Mouse (Mus musculus) fibroblast of lung, adult 2 months (primary cell): ENCODE data around the gene Stam.
"Not testable (repeated sequence)": the region's sequence is repeated elsewhere in the genome, so short reads cannot be mapped to it uniquely, and the experiment has no call there.

Source experiments
- DNase-seq: peaks from one replicate; pipeline ENCODE4 v3.0.0-alpha.2; 2011; ENCODE audit warnings: low read depth

Stam gene

GRCm38 (mm10) chr2:14073362-14074220 is at the start of gene Stam:
Gene Stam, plus strand, starts transcription at chr2:14074098.
- peak; percentile 84 for DNase-seq

DNA sequence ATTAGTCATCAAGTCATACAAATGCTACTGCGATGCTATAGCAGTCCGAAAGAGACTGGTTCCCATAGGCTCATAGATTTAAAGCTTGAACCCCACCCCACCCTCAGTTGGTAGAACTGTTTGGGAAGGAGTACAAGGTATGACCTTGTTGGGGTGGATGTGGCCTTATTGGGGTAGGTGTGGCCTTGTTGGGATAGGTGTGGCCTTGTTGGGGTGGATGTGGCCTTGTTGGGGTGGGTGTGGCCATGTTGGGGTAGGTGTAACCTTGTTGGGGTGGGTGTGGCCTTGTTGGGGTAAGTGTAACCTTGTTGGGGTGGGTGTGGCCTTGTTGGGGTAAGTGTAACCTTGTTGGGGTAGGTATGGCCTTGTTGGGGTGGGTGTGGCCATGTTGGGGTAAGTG is 32.6 kb upstream of the Stam start:
- DNase-seq, result no peak

- DNase-seq, result no peak
Measured at GRCm38 (mm10) chr2:14043011-14043410, 30.9 kb upstream of the Stam start.

GRCm38 (mm10) chr2:14043577-14044170 is 30.2 kb upstream of the Stam start:
- DNase-seq, result no peak

GRCm38 (mm10) chr2:14048381-14048780 is 25.5 kb upstream of the Stam start:
- DNase-seq, result peak; percentile 51

- DNase-seq, result no peak
Measured at GRCm38 (mm10) chr2:14048808-14049207, 25.1 kb upstream of the Stam start.

GRCm38 (mm10) chr2:14053618-14054017 is 20.3 kb upstream of the Stam start:
- no peak for DNase-seq

DNA sequence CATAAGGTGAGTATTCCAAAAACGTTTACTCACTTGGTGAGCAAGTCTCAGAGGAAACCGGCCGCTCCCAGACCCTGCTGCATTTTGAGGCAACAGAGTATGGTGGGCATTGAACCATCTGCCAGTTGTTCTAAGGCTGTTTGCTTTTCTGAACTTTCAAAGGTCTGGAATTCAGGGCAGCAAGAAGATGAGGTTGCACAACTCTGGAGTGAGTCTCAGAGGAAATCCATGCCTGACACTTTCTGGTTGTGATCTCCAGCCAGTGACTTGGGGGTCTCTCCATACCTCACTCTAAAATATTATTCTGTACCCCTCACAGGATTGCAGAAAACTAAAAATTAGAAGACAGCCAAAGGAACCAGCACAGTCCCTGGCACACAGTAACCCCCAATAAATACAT is 19.7 kb upstream of the Stam start:
- no peak for DNase-seq

GRCm38 (mm10) chr2:14054716-14055115 is 19.2 kb upstream of the Stam start:
- DNase-seq, result no peak

DNA sequence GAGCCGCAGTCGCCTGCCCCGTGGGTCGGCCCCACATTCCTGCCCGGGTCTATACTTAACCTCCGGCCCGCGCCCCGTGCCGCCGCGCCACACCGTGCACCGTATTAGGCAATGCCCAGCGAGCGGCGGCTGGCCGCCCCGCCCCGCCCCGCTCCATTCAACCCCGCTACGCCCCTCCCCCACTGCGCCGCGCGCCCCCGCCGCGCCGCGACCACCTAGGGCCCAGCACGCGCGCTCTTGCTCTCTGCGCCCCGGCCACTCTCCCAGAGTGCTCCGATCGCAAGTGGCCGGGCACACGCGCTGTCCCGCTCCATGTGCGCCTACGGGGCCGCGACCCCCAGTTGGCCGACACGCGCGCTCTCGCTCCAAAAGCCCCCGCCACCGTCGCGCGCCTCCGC is 18.7 kb upstream of the Stam start:
- DNase-seq, result no peak

GRCm38 (mm10) chr2:14055566-14056331 is 18.1 kb upstream of the Stam start, which contains the start of gene Hacd1:
Gene Hacd1, minus strand, starts transcription at chr2:14056135.
- no peak for DNase-seq

- no peak for DNase-seq
Measured at GRCm38 (mm10) chr2:14065704-14066650, 7.9 kb upstream of the Stam start.

DNA sequence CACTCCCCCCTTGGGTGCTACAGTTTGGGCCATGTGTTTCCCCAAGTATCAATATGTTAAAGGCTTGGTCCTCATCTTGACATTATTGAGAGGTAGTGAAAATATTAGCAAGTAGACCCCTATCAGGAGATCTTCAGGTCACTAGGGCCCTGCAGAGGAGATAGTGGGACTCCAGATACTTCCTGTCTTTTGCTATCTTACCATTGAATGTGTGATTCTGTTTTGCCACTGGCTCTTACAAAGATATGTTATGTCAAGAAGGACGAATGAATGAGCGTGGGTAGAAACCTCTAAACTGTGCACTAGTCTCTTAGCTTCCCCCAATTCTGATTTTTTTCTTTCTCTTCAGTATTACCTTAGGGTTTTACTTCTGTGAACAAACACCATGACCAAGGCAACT is 4.9 kb upstream of the Stam start:
- no peak for DNase-seq

DNA sequence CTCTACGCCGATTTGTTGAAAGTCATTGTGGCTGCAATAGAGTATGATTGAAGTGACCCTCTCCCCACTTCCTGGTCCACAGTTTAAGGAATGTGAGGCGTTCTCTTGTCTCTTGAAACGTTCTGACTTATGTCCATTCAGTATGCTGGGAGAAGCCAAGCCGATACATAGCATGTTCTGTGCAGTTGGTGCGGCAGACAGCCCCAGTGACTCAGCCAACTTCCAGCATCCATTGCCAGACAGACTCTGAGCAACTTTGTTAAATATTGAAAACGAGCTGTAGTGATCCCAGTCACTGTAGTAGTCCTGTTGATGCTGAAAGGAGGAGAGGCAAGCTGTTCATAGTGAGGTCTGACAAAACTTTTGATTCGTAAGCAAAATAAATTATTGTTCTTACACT is 3.4 kb upstream of the Stam start:
- DNase-seq, result no peak

GRCm38 (mm10) chr2:14073008-14073361 is 913 bp upstream of the Stam start:
- no peak for DNase-seq

GRCm38 (mm10) chr2:14074221-14074901 is 463 bp downstream of the Stam start:
- DNase-seq, result no peak

- not testable (repeated sequence) for DNase-seq
Measured at GRCm38 (mm10) chr2:14078527-14078926, 4.6 kb downstream of the Stam start.

DNA sequence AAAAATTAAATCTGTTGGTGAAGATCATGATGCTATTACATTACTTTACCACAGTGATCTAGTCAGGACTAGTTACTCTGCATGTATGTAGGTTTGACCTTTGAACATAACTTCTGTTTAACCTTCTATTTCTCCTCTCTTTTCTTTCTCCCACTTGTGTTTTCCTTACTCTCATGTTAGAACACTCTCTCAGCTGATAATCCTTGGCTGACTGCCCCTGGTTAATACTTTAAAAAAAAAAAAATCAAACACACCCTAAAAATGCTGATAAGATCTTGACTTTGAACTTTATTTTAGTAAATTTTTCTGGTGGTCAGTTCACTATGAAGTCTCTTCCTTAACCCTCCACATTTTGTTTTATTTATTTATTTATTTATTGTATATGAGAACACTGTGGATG is 26.6 kb downstream of the Stam start:
- DNase-seq, result no peak

GRCm38 (mm10) chr2:14102603-14103002 is 28.7 kb downstream of the Stam start:
- DNase-seq, result no peak

DNA sequence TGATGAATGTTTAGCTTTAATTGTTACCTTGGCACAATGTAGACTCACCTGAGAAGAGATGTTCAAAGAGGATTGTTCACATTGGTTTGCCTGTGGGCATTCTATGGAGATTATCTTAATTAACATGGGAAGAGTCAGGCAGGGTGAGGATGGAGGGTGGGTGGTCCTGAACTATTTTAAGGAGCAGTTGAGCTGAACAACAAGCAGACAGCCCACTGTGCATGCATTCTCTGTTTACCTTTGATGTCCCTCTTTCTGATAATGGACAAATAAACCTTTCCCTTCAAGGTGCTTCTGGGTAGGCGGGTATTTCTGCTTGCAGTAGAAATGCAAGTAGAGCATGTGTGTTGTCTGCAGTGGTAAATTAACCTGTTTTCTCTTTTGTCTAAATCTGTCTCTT is 30.0 kb downstream of the Stam start:
- DNase-seq, result no peak

DNA sequence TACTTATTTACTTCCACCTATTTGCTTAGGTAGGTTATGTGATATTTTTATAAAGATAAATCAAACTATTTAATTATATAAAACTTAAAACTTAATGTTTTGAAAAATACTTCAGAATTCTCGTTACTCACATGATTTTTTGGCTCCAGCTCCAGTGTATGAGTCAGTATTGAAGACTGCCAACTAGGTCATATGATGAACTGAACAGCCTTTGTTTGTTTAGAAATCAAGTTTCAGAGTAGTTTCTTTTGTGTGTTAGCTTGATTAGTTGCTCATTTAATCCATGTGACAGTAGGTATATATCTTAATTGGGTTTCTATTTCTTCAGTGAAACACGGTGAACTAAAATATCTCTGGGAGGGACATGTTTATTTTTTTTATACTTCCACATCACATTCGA is 33.8 kb downstream of the Stam start:
- peak; percentile 65 for DNase-seq
